Mouse (Mus musculus) ES-E14 (cell line): ENCODE data around the gene Them4. TPM values are rescaled to one million over a fixed set of nuclear protein-coding genes. Genes with fewer than 3 reads are reported as not detected.
A peak's percentile ranks its signal among the peaks of the same experiment; 100 is the strongest.

Source experiments
- DNase-seq: peaks from one replicate; pipeline ENCODE4 v3.0.0-alpha.2; 2013; ENCODE audit warnings: low read depth, low spot score
- H3K27ac ChIP-seq: 2 replicates; pipeline ENCODE4 v1.5.1; 2012; ENCODE audit warnings: low read depth, mild to moderate bottlenecking, low read length, moderate library complexity, mixed read lengths; ENCODE audit not compliant: poor library complexity, insufficient read depth, severe bottlenecking
- H3K36me3 ChIP-seq: 2 replicates; pipeline ENCODE4 v1.6.1; 2012; ENCODE audit warnings: mild to moderate bottlenecking, low read length, moderate library complexity, mixed read lengths; ENCODE audit not compliant: control insufficient read depth, poor library complexity, insufficient read depth, severe bottlenecking
- H3K4me1 ChIP-seq, 2 experiments: fragments of 150-350 bp in 1 of 2; sonication (generic) in 1 of 2; 2 replicates each; pipeline ENCODE4 v1.6.1; 2012; ENCODE audit warnings: low read length in 2 of 2, mild to moderate bottlenecking in 1 of 2, mixed read lengths in 1 of 2; ENCODE audit not compliant: control insufficient read depth in 2 of 2, insufficient read depth in 2 of 2, poor library complexity in 1 of 2
- H3K4me3 ChIP-seq, 2 experiments: fragments of 150-350 bp in 1 of 2; sonication (generic) in 1 of 2; 2 replicates each; pipeline ENCODE4 v1.5.1; 2012; ENCODE audit warnings: low read length in 2 of 2, low read depth in 1 of 2, mild to moderate bottlenecking in 1 of 2, mixed read lengths in 1 of 2; ENCODE audit not compliant: insufficient read depth in 1 of 2, poor library complexity in 1 of 2, severe bottlenecking in 1 of 2
- H3K9ac ChIP-seq: 2 replicates; pipeline ENCODE4 v1.6.1; 2012; ENCODE audit warnings: low read depth, mild to moderate bottlenecking, low read length, mixed read lengths; ENCODE audit not compliant: poor library complexity, insufficient read depth, severe bottlenecking
- H3K9me3 ChIP-seq: fragments of 150-350 bp; sonication (generic); 2 replicates; pipeline ENCODE4 v1.6.1; 2012; ENCODE audit warnings: low read depth, mild to moderate bottlenecking, low read length; ENCODE audit not compliant: control insufficient read depth, insufficient read depth
- CHD2 ChIP-seq: IDR thresholded peaks from 2 replicates; pipeline ENCODE4 v1.6.1; 2014; ENCODE audit warnings: mild to moderate bottlenecking, low read depth, low read length, inconsistent platforms
- HCFC1 ChIP-seq: IDR thresholded peaks from 2 replicates; pipeline ENCODE4 v1.6.1; 2012; ENCODE audit warnings: low read length, inconsistent platforms, borderline replicate concordance; ENCODE audit not compliant: insufficient read depth
- MAFK ChIP-seq: IDR thresholded peaks from 2 replicates; pipeline ENCODE4 v1.6.1; 2014; ENCODE audit warnings: mild to moderate bottlenecking, low read depth, low read length, inconsistent platforms; ENCODE audit not compliant: insufficient read depth
- ZC3H11A ChIP-seq: IDR thresholded peaks from 2 replicates; pipeline ENCODE4 v1.6.1; 2012; ENCODE audit warnings: low read depth, mild to moderate bottlenecking, inconsistent platforms, low read length, borderline replicate concordance
- ZNF384 ChIP-seq: IDR thresholded peaks from 2 replicates; pipeline ENCODE4 v1.6.1; 2012; ENCODE audit warnings: low read depth, low read length, inconsistent platforms
- in situ Hi-C, 2 experiments: fragments of 600-800 bp; cut with MboI; formaldehyde crosslinking; loops; one replicate each; pipeline ENCODE4 v1.15.1; 2025; ENCODE audit warnings: low sequenced_read_pairs in 2 of 2, inconsistent platforms in 1 of 2; ENCODE audit not compliant: unreplicated experiment in 2 of 2
- total RNA-seq: library from RNA; depleted of rRNA; stranded (reverse); fragments of 300-350 nt; gene quantifications from 2 replicates; pipeline ENCODE4 v1.2.3, GENCODE M21; 2012

Them4 gene
- total RNA-seq, 1 experiment: 3.0 TPM

DNA sequence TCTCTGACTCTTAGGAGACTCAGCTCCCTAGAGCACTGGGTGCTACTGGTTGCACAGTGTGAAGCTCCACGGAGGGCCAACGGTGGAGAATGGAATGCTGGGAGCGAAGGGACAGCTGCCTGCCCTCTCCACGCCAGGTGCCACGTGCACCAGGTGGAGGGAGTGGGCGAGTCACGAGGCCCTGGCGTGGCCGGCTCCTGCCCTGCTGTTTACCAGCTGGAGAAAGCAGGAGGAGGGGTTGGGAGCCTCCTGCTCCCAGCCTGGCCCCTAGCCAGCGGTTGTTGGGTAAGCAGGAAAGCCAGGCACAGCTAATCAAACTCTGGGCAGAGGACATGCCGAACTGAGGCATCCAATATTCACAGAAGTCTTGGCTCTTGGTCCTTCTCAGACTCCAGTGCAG is 61.7 kb downstream of the Them4 start:
- DNase-seq: no peak
- no peak overlapping the region for H3K4me3 ChIP-seq

GRCm38 (mm10) chr3:94372038-94372437 is 62.1 kb downstream of the Them4 start:
- Histone ChIP-seq H3K27ac (no peak overlapping the region), H3K9me3 (no peaks in the 10 kb centered on the region), H3K9ac (no peak overlapping the region), H3K4me1 (peaks cover 0 to 11% of the 10 kb centered on the region in 2 experiments; a peak in 3 of 4 replicates), H3K36me3 (no peaks in the 10 kb centered on the region), H3K4me3 (no peak overlapping the region)
- TF ChIP-seq ZC3H11A: no peak
- no peak for TF ChIP-seq MAFK
- no peak for TF ChIP-seq ZNF384
- TF ChIP-seq HCFC1: no peak
- no peak for TF ChIP-seq CHD2
- DNase-seq: no peak
- in situ Hi-C loops: no loop called here

More for the DNA sequence above, 61.7 kb downstream of the Them4 start:
- no peak for TF ChIP-seq HCFC1
- in situ Hi-C loops: no loop called here
- Histone ChIP-seq H3K9me3 (no peaks in the 10 kb centered on the region), H3K36me3 (no peaks in the 10 kb centered on the region), H3K4me1 (peaks cover 0 to 9% of the 10 kb centered on the region in 2 experiments; a peak in 2 of 4 replicates), H3K9ac (no peak overlapping the region), H3K27ac (no peak overlapping the region)

GRCm38 (mm10) chr3:94372641-94373040 is 62.8 kb downstream of the Them4 start, which contains the start of gene Rorc:
Gene Rorc, plus strand, starts transcription at chr3:94372794.
- DNase-seq: no peak
- Histone ChIP-seq H3K9me3 (no peaks in the 10 kb centered on the region), H3K4me3 (peak within 1 kb of the TSS; percentile 43 to 44; a peak in 3 of 4 replicates), H3K9ac (no peak within 1 kb of the TSS), H3K4me1 (peaks cover 0 to 17% of the 10 kb centered on the region in 2 experiments; a peak in 3 of 4 replicates), H3K27ac (no peak within 1 kb of the TSS), H3K36me3 (no peaks in the 10 kb centered on the region)
- no peak for TF ChIP-seq HCFC1
- TF ChIP-seq ZNF384: no peak
- TF ChIP-seq MAFK: no peak
- no peak for TF ChIP-seq ZC3H11A
- TF ChIP-seq CHD2: no peak
- in situ Hi-C loops: no loop called here

DNA sequence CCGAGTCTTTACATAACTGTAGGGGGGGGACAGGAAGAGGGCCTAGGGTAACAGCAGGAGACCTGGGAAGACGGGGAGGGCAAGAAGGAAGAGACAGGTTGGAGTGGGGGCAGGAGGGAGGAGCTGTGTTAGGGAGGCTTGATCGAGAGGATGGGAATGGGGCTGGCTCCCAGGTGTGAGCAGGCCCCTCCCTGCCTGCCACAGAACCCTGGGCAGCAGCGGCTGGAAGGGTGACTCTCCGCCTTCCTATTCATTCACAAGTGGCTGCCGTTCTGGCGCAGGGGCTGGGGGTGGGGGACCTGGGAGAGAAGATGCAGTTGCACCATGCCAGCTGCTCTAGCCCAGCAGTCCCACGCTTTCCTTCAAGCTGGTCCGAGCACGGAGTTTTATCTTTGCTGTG is 63.2 kb downstream of the Them4 start:
- H3K9ac ChIP-seq: no peak overlapping the region
- in situ Hi-C loops: no loop called here

DNA sequence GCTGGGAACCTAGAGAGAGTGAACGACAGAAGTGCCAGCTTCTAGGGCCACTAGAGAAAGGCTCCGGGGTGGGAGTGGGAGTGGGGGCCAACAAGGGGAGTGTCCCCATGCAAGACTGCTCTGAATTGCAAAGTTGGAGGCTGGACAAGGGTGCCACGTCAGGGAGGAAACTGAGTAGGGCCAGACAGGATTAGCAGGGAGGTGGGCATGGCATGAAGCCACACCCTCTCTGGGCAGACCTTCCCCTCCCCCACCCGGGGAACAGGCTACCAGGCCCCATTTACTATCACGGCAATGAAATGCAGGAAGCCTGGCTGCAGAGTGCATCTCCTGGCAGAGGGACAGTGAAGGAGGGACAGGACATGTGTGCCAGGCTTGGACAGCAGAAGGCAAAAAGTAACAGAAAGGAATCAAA is 63.7 kb downstream of the Them4 start:
- H3K27ac ChIP-seq: no peak overlapping the region
- H3K4me3 ChIP-seq: no peak overlapping the region; a peak in 1 of 4 replicates
- TF ChIP-seq HCFC1 (no peak), ZC3H11A (no peak), CHD2 (no peak), MAFK (no peak), ZNF384 (no peak)
- in situ Hi-C loops: no loop called here
- H3K36me3 ChIP-seq: no peaks in the 10 kb centered on the region
- H3K4me1 ChIP-seq: peaks cover 0 to 19% of the 10 kb centered on the region in 2 experiments
- no peak for DNase-seq
- no peaks in the 10 kb centered on the region for H3K9me3 ChIP-seq
- H3K9ac ChIP-seq: no peak overlapping the region

More for the DNA sequence above, 63.2 kb downstream of the Them4 start:
- peaks cover 0 to 19% of the 10 kb centered on the region in 2 experiments for H3K4me1 ChIP-seq
- no peak overlapping the region for H3K27ac ChIP-seq
- no peaks in the 10 kb centered on the region for H3K36me3 ChIP-seq
- no peaks in the 10 kb centered on the region for H3K9me3 ChIP-seq
- TF ChIP-seq HCFC1 (no peak), ZC3H11A (no peak), CHD2 (no peak), ZNF384 (no peak), MAFK (no peak)
- DNase-seq: no peak
- peak overlapping the region; percentile 43 to 44; a peak in 3 of 4 replicates for H3K4me3 ChIP-seq
